Mouse (Mus musculus) neutrophil, adult 65 days (primary cell): ENCODE data around the gene Cd247. TPM values are rescaled to one million over a fixed set of nuclear protein-coding genes. Genes with fewer than 3 reads are reported as not detected.

ENCODE experiments used
- total RNA-seq: library from RNA; stranded (reverse); gene quantifications from 2 replicates; pipeline ENCODE4 v1.2.4, GENCODE M21; 2023

Cd247 gene
- not detected in 2 replicates for total RNA-seq

GRCm38 (mm10) chr1:165788511-165788910, at the start of gene Cd247:
Gene Cd247, plus strand, starts transcription at chr1:165788681.

DNA sequence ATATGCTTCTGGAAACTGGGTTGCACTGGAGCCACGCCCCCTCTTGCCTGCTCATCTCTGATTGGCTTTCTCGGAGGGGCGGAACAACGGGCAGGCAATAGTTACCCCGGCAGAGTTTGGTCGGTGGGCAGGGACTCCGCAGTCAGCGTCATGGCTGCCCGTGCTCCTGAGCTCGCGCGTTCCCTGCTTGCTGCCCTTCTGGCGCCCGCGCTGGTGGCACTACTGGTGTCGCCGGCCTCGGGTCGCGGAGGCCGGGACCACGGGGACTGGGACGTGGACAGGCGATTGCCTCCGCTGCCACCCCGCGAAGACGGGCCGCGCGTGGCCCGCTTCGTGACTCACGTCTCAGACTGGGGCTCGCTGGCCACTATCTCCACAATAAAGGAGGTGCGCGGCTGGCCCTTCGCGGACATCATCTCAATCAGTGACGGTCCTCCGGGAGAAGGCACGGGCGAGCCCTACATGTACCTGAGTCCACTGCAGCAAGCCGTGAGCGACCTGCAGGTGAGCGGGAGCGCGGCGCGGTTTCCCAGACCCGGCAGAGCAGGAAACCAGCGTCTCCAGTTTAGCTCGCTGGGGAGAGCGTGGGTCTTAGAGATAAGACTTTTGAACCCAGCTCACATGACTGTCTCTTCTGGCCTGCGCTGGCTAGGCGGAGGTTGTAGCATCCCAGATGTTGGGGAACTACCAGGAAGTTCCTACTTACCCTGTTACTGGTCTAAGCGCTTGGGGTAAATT, 24.7 kb upstream of the Cd247 start, which contains the start of gene Creg1:
Creg1 (plus strand) TSS at position 112 of the 738 bp plus-strand sequence.

Other genes with a start within 250 kb of the Cd247 start
- gene Mpzl1, start 154.1 kb upstream of the Cd247 start, total RNA-seq = 3.2 and 4.7 TPM in 2 replicates
- gene Rcsd1, start 78.9 kb upstream of the Cd247 start, total RNA-seq = 340 and 360 TPM in 2 replicates
- 77.5 and 99.1 TPM in 2 replicates for gene Creg1, start 24.9 kb upstream of the Cd247 start, total RNA-seq
- 23.2 and 23.5 TPM in 2 replicates for gene Pou2f1, start 214.0 kb downstream of the Cd247 start, total RNA-seq